Mouse (Mus musculus) spleen, embryonic (tissue): ENCODE results near the gene Gm10638.

Experiments
- CTCF ChIA-PET: fragments of 350-600 bp; sonication (Branson Sonifier 250); formaldehyde crosslinking; loops from one replicate; lab custom pipeline; 2022; lab: Charles Lee

Gm10638 gene

GRCm38 (mm10) chr8:86786498-86786897 is 41.0 kb downstream of the Gm10638 start:
- CTCF ChIA-PET: no interaction called here

GRCm38 (mm10) chr8:86787891-86788420 is 42.5 kb downstream of the Gm10638 start:
- CTCF ChIA-PET: interaction anchor here (0.8 kb wide), 1 partner anchor 114 kb away, joined by 6 read pairs; no protein-coding TSS in a partner anchor

- CTCF ChIA-PET: no interaction called here
Observed at GRCm38 (mm10) chr8:86789576-86789975, 44.1 kb downstream of the Gm10638 start.

DNA sequence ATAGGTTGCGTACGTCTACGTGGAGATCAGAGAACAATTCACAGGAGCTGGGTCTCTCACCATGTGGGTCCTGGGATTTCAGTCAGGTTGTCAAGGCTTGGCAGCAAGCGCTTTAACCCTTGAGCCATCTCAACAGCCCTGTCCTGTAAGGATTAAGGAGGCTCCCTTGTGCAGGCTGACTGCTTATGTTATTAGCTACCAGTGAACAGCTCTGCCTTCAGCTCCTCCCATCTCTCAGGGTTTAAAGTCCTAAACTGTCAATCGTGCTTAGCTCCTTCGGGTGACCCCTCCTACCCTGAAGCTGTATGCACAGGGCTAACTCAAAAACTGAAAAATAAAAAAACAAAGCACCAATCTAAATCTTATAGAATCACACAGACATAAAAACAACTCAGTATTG is 46.0 kb downstream of the Gm10638 start:
- CTCF ChIA-PET: no interaction called here

- CTCF ChIA-PET: no interaction called here
Observed at GRCm38 (mm10) chr8:86794716-86795115, 49.2 kb downstream of the Gm10638 start.
